Mouse (Mus musculus) neural tube, embryonic 15.5 days (tissue): ENCODE results near the gene Xirp1. TPM values are rescaled to one million over a fixed set of nuclear protein-coding genes. Genes with fewer than 3 reads are reported as not detected.
A peak's percentile ranks its signal among the peaks of the same experiment; 100 is the strongest.

ENCODE experiments used
- ATAC-seq: fragments of 200-750 bp; cut with Nextera tagmentation; 2 replicates; pipeline ENCODE4 v1.8.0; 2017; ENCODE audit warnings: mild to moderate bottlenecking, moderate TSS enrichment, moderate library complexity; ENCODE audit not compliant: low FRiP score
- H3K27ac ChIP-seq: fragments of 300-500 bp; sonication (generic); replicated peaks from 2 replicates; pipeline ENCODE4 v1.5.1; 2015; ENCODE audit warnings: mild to moderate bottlenecking, inconsistent platforms
- H3K27me3 ChIP-seq: fragments of 300-500 bp; sonication (generic); replicated peaks from 2 replicates; pipeline ENCODE4 v1.6.1; 2015; ENCODE audit warnings: inconsistent platforms
- H3K36me3 ChIP-seq: fragments of 300-500 bp; sonication (generic); 2 replicates; pipeline ENCODE4 v1.6.1; 2015; ENCODE audit warnings: inconsistent platforms
- H3K4me1 ChIP-seq: fragments of 300-500 bp; sonication (generic); 2 replicates; pipeline ENCODE4 v1.6.1; 2015; ENCODE audit warnings: inconsistent platforms
- H3K4me2 ChIP-seq: fragments of 300-500 bp; sonication (generic); 2 replicates; pipeline ENCODE4 v1.6.1; 2015; ENCODE audit warnings: inconsistent platforms, mild to moderate bottlenecking, moderate library complexity
- H3K4me3 ChIP-seq: fragments of 300-500 bp; sonication (generic); replicated peaks from 2 replicates; pipeline ENCODE4 v1.5.1; 2015; ENCODE audit warnings: mild to moderate bottlenecking, inconsistent platforms
- H3K9ac ChIP-seq: fragments of 300-500 bp; sonication (generic); replicated peaks from 2 replicates; pipeline ENCODE4 v1.6.1; 2015; ENCODE audit warnings: mild to moderate bottlenecking, inconsistent platforms
- H3K9me3 ChIP-seq: fragments of 300-500 bp; sonication (generic); replicated peaks from 2 replicates; pipeline ENCODE4 v1.6.1; 2016; ENCODE audit warnings: inconsistent platforms
- WGBS: fragments of 180-500 bp; shearing (Covaris S2); methylation state at CpG from one replicate; pipeline ENCODE4 v1.1.7; 2015; ENCODE audit warnings: mixed read lengths; 5-methylcytosine and 5-hydroxymethylcytosine counted together
- polyA plus RNA-seq: library from polyadenylated mRNA; unstranded; fragments of >200 nt; fragmentation: Nextera tagmentation; extraction: Ambion mirVana; gene quantifications from 2 replicates; pipeline ENCODE4 v1.2.1, GENCODE M21; 2015

Gene Xirp1
- polyA plus RNA-seq, 1 experiment from 2014 or later = 0.14 TPM

GRCm38 (mm10) chr9:119983585-119984535 is 39.5 kb downstream of the Xirp1 start:
- H3K36me3 ChIP-seq = no peaks in the 10 kb centered on the region
- H3K27ac ChIP-seq = peak overlapping the region; percentile 33
- H3K4me3 ChIP-seq = peak overlapping the region; percentile 64
- H3K4me1 ChIP-seq = peaks cover 38% of the 10 kb centered on the region
- peaks cover 7% of the 10 kb centered on the region for H3K27me3 ChIP-seq
- H3K9me3 ChIP-seq = no peaks in the 10 kb centered on the region
- peak overlapping the region; percentile 62 for H3K9ac ChIP-seq
- WGBS = under 1% methylated on average over 77 of the region's 79 CpGs
- peak; percentile 75 for ATAC-seq
- peak overlapping the region; percentile 94 for H3K4me2 ChIP-seq

- H3K4me3 ChIP-seq = peak overlapping the region; percentile 64
- under 1% methylated on average over 45 of the region's 48 CpGs for WGBS
- no peaks in the 10 kb centered on the region for H3K9me3 ChIP-seq
- ATAC-seq = no peak
- H3K4me2 ChIP-seq = peak overlapping the region; percentile 94
- peaks cover 7% of the 10 kb centered on the region for H3K27me3 ChIP-seq
- H3K27ac ChIP-seq = no peak overlapping the region
- H3K4me1 ChIP-seq = peaks cover 45% of the 10 kb centered on the region
- H3K36me3 ChIP-seq = no peaks in the 10 kb centered on the region
- H3K9ac ChIP-seq = peak overlapping the region; percentile 62
Observed at GRCm38 (mm10) chr9:119982956-119983551, 40.3 kb downstream of the Xirp1 start.

GRCm38 (mm10) chr9:119982241-119982811 is 41.1 kb downstream of the Xirp1 start:
- peak overlapping the region; percentile 64 for H3K4me3 ChIP-seq
- H3K4me1 ChIP-seq = peaks cover 52% of the 10 kb centered on the region
- no peaks in the 10 kb centered on the region for H3K36me3 ChIP-seq
- peak overlapping the region; percentile 76; the same call in 1 of the 2 replicates for H3K27ac ChIP-seq
- H3K27me3 ChIP-seq = peaks cover 7% of the 10 kb centered on the region
- H3K4me2 ChIP-seq = peak overlapping the region; percentile 94
- peak; percentile 28; the same call in 1 of the 2 replicates for ATAC-seq
- WGBS = under 1% methylated on average over 11 of the region's 11 CpGs
- H3K9me3 ChIP-seq = no peaks in the 10 kb centered on the region
- H3K9ac ChIP-seq = peak overlapping the region; percentile 62; the same call in 1 of the 2 replicates

- Histone ChIP-seq H3K4me1 (peaks cover 55% of the 10 kb centered on the region), H3K36me3 (no peaks in the 10 kb centered on the region), H3K27ac (peak overlapping the region; percentile 76), H3K9ac (no peak overlapping the region), H3K4me2 (peak overlapping the region; percentile 94), H3K9me3 (no peaks in the 10 kb centered on the region), H3K27me3 (peaks cover 7% of the 10 kb centered on the region), H3K4me3 (peak overlapping the region; percentile 64)
- 2% methylated on average over 16 of the region's 16 CpGs for WGBS
- ATAC-seq = no peak
Observed at GRCm38 (mm10) chr9:119981183-119982179, 41.9 kb downstream of the Xirp1 start.

- H3K4me3 ChIP-seq = no peak overlapping the region
- H3K9me3 ChIP-seq = no peaks in the 10 kb centered on the region
- no peak overlapping the region for H3K9ac ChIP-seq
- ATAC-seq = no peak
- peaks cover 55% of the 10 kb centered on the region for H3K4me1 ChIP-seq
- peak overlapping the region; percentile 76 for H3K27ac ChIP-seq
- H3K4me2 ChIP-seq = peak overlapping the region; percentile 94
- peaks cover 7% of the 10 kb centered on the region for H3K27me3 ChIP-seq
- no peaks in the 10 kb centered on the region for H3K36me3 ChIP-seq
- WGBS = 8% methylated on average over 4 of the region's 4 CpGs
Observed at GRCm38 (mm10) chr9:119980770-119981182, 42.6 kb downstream of the Xirp1 start.

GRCm38 (mm10) chr9:119979749-119980148 is 43.6 kb downstream of the Xirp1 start:
- H3K4me3 ChIP-seq = no peak overlapping the region
- no peak for ATAC-seq
- no peaks in the 10 kb centered on the region for H3K36me3 ChIP-seq
- H3K27ac ChIP-seq = no peak overlapping the region
- WGBS = 60% methylated on average over 2 of the region's 2 CpGs
- H3K9me3 ChIP-seq = no peaks in the 10 kb centered on the region
- H3K27me3 ChIP-seq = peaks cover 7% of the 10 kb centered on the region
- no peak overlapping the region for H3K4me2 ChIP-seq
- H3K9ac ChIP-seq = no peak overlapping the region
- peaks cover 55% of the 10 kb centered on the region for H3K4me1 ChIP-seq

- ATAC-seq = no peak
- 85% methylated on average over 6 of the region's 6 CpGs for WGBS
- H3K9me3 ChIP-seq = no peaks in the 10 kb centered on the region
- H3K27ac ChIP-seq = no peak overlapping the region
- H3K9ac ChIP-seq = no peak overlapping the region
- no peaks in the 10 kb centered on the region for H3K36me3 ChIP-seq
- peaks cover 49% of the 10 kb centered on the region for H3K4me1 ChIP-seq
- no peak overlapping the region for H3K4me3 ChIP-seq
- no peak overlapping the region for H3K4me2 ChIP-seq
- H3K27me3 ChIP-seq = peaks cover 7% of the 10 kb centered on the region
Observed at GRCm38 (mm10) chr9:119978811-119979441, 44.5 kb downstream of the Xirp1 start.

- no peak overlapping the region for H3K4me3 ChIP-seq
- ATAC-seq = no peak
- H3K4me2 ChIP-seq = no peak overlapping the region
- H3K27ac ChIP-seq = no peak overlapping the region
- no peaks in the 10 kb centered on the region for H3K9me3 ChIP-seq
- H3K27me3 ChIP-seq = peaks cover 7% of the 10 kb centered on the region
- WGBS = 59% methylated on average over 9 of the region's 9 CpGs
- H3K4me1 ChIP-seq = peaks cover 46% of the 10 kb centered on the region
- no peaks in the 10 kb centered on the region for H3K36me3 ChIP-seq
- H3K9ac ChIP-seq = no peak overlapping the region
Observed at GRCm38 (mm10) chr9:119978151-119978810, 45.1 kb downstream of the Xirp1 start.

GRCm38 (mm10) chr9:119977557-119978060 is 45.8 kb downstream of the Xirp1 start:
- H3K4me3 ChIP-seq = no peak overlapping the region
- 0 out of 2 replicates have a peak, but pooled peaks cover under 1% of the 10 kb centered on the region for H3K27me3 ChIP-seq
- no peak overlapping the region for H3K9ac ChIP-seq

More at GRCm38 (mm10) chr9:119977557-119978060, 45.8 kb downstream of the Xirp1 start:
- peaks cover 39% of the 10 kb centered on the region for H3K4me1 ChIP-seq
- H3K36me3 ChIP-seq = no peaks in the 10 kb centered on the region
- no peak overlapping the region for H3K27ac ChIP-seq
- 49% methylated on average over 5 of the region's 5 CpGs for WGBS
- H3K9me3 ChIP-seq = no peaks in the 10 kb centered on the region
- no peak for ATAC-seq
- H3K4me2 ChIP-seq = no peak overlapping the region
